Mouse (Mus musculus) liver, adult 2 months (tissue): ENCODE data around the gene Nf1. TPM values are rescaled to one million over a fixed set of nuclear protein-coding genes. Genes with fewer than 3 reads are reported as not detected.

Source experiments
- DNase-seq: peaks from one replicate; pipeline ENCODE4 v3.0.0-alpha.2; 2011; ENCODE audit warnings: low read depth, low spot score; ENCODE audit errors: extremely low read depth
- H3K27ac ChIP-seq: fragments of 200-500 bp; replicated peaks from 2 replicates; pipeline ENCODE4 v1.5.1; 2012; ENCODE audit warnings: low read depth, mild to moderate bottlenecking, control low read depth, inconsistent platforms, low read length; ENCODE audit not compliant: insufficient read depth
- H3K27me3 ChIP-seq: fragments of 200-500 bp; 2 replicates; pipeline ENCODE4 v1.6.1; 2012; ENCODE audit warnings: mild to moderate bottlenecking, moderate library complexity, low read length, inconsistent platforms; ENCODE audit not compliant: control insufficient read depth, insufficient read depth
- H3K36me3 ChIP-seq: fragments of 200-500 bp; 2 replicates; pipeline ENCODE4 v1.6.1; 2012; ENCODE audit warnings: low read length, inconsistent platforms; ENCODE audit not compliant: control insufficient read depth, insufficient read depth
- H3K4me1 ChIP-seq: fragments of 200-500 bp; 2 replicates; pipeline ENCODE4 v1.6.1; 2011; ENCODE audit warnings: low read length; ENCODE audit not compliant: control insufficient read depth, insufficient read depth
- H3K4me3 ChIP-seq: fragments of 200-500 bp; 2 replicates; pipeline ENCODE4 v1.5.1; 2011; ENCODE audit warnings: low read depth, mild to moderate bottlenecking, control low read depth, low read length, moderate library complexity; ENCODE audit not compliant: insufficient read depth
- H3K79me2 ChIP-seq: fragments of 200-500 bp; 2 replicates; pipeline ENCODE4 v1.6.1; 2012; ENCODE audit warnings: inconsistent platforms, mild to moderate bottlenecking, low read length, moderate library complexity; ENCODE audit not compliant: control insufficient read depth, insufficient read depth
- H3K9ac ChIP-seq: fragments of 200-500 bp; 2 replicates; pipeline ENCODE4 v1.6.1; 2012; ENCODE audit warnings: low read depth, mild to moderate bottlenecking, control low read depth, inconsistent platforms, low read length
- CTCF ChIP-seq: fragments of 200-500 bp; IDR thresholded peaks from 2 replicates; pipeline ENCODE4 v1.5.1; 2011; ENCODE audit warnings: low read depth, low read length, control low read depth
- POLR2A ChIP-seq: fragments of 200-500 bp; IDR thresholded peaks from 2 replicates; pipeline ENCODE4 v1.6.1; 2011; ENCODE audit warnings: low read length, control low read depth; ENCODE audit not compliant: insufficient read depth; ENCODE audit errors: extremely low read depth
- WGBS: fragments of 180-500 bp; shearing (Covaris S2); methylation state at CpG from one replicate; pipeline ENCODE4 v1.1.7; 2018; 5-methylcytosine and 5-hydroxymethylcytosine counted together
- polyA plus RNA-seq: library from polyadenylated mRNA; depleted of rRNA; stranded (reverse); fragments of >200 nt; gene quantifications from 2 replicates; pipeline ENCODE4 v1.2.3, GENCODE M21; 2012; rRNA removed
- total RNA-seq: library from RNA; depleted of rRNA; stranded (reverse); fragments of >200 nt; gene quantifications from 2 replicates; pipeline ENCODE4 v1.2.3, GENCODE M21; 2014; rRNA removed

Gene Nf1
- total and polyA plus RNA-seq, 2 experiments: 5.5 to 21.1 TPM

DNA sequence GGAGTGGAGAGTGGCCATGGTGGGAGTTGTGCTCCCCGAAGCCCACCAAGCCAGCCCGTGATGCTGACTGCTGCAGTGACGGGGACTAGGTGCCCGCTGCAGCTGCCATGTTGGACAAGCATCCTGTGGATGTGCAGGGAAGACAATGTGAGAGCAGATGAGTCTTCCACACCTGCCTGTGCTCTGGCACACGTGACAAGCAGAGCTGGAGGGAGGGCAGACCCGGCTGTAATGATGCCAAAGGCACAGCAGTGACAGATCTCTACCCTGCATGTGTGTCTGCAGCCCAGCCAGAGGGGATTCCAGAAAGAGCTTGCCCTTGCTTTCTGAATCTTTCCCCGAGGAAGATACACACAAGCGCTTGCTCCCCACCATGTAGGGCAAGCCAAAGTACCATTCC is 278.5 kb downstream of the Nf1 start:
- Histone ChIP-seq H3K9ac (no peak overlapping the region), H3K4me1 (no peaks in the 10 kb centered on the region), H3K79me2 (no peaks in the 10 kb centered on the region), H3K36me3 (no peaks in the 10 kb centered on the region), H3K27me3 (no peaks in the 10 kb centered on the region), H3K4me3 (no peak overlapping the region), H3K27ac (no peak overlapping the region)
- WGBS: 84% methylated on average over 8 of the region's 8 CpGs
- no peak for DNase-seq
- TF ChIP-seq POLR2A (no peak), CTCF (no peak)

DNA sequence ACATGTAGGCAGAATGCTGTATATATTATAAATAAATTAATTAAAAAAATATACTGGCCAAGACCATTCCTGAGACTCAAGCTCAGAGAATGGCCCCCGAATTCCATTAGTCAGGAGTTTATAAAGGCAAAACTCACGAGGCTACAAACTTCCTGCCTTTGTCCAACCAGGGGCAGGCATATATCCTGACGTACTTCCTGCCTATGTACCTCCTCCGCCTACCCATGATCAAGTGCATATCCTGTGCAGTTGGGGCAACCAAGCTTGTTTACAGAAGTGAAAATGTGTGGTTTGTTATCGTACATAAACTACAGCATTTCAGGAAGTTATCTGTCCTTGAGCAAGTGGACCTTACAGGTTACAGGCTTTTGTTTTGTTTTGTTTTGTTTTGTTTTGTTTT is 283.5 kb downstream of the Nf1 start:
- Histone ChIP-seq H3K36me3 (no peaks in the 10 kb centered on the region), H3K27ac (no peak overlapping the region), H3K27me3 (no peaks in the 10 kb centered on the region), H3K79me2 (no peaks in the 10 kb centered on the region), H3K4me1 (no peaks in the 10 kb centered on the region), H3K9ac (no peak overlapping the region), H3K4me3 (no peak overlapping the region)
- WGBS: 71% methylated on average over 5 of the region's 5 CpGs
- no peak for TF ChIP-seq POLR2A
- no peak for TF ChIP-seq CTCF
- peak; percentile 45 for DNase-seq

DNA sequence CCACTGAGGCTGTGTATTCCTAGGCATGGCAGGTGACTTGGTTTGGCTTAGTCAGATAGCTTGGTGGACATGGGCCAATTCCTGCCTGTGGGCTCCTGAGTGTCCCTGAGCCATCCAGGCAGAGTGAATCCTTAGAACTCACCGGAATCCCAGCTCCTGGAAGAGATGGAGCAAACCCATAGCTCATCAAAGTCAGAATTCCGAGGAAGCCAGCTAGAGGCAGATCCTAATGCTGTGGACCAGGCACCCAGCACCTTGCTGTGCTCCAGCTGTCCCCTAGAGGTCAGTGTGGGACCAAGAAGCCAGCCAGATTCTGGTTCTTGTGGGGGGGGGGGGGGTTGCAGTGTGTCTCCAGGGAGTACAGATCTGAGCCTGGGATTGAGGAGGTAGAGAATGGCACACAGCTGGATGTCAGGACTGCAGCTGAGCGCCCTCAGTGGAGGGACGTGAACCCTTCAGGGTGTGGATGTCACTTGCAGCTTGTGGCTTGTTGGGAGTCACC is 285.4 kb downstream of the Nf1 start:
- Histone ChIP-seq H3K4me3 (no peak overlapping the region), H3K4me1 (no peaks in the 10 kb centered on the region), H3K27me3 (no peaks in the 10 kb centered on the region), H3K79me2 (no peaks in the 10 kb centered on the region), H3K36me3 (no peaks in the 10 kb centered on the region), H3K9ac (no peak overlapping the region), H3K27ac (no peak overlapping the region)
- TF ChIP-seq POLR2A: no peak
- TF ChIP-seq CTCF: peak; percentile 87
- peak; percentile 23 for DNase-seq
- 26% methylated on average over 4 of the region's 4 CpGs for WGBS

DNA sequence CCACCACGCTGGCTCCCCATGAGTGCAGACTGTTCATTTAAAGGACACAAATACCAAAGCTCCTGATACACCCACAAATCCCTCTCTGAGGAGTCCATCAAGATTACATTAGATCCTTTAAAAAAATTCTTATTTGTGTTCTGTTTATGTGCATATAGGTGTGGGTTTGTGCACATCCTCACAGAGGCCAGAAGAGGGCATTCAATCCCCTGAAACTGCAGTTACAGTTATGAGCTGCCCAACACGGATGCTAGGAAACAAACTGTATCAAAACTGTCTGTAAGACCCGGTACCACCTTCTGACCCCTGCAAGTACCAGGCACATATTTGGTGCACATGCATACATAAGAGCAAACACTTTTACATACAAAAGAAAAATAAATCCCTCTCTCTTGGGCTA is 289.2 kb downstream of the Nf1 start:
- Histone ChIP-seq H3K79me2 (no peaks in the 10 kb centered on the region), H3K9ac (no peak overlapping the region), H3K4me1 (no peaks in the 10 kb centered on the region), H3K27ac (no peak overlapping the region), H3K27me3 (no peaks in the 10 kb centered on the region), H3K36me3 (no peaks in the 10 kb centered on the region), H3K4me3 (no peak overlapping the region)
- DNase-seq: peak; percentile 48
- 59% methylated on average over 3 of the region's 3 CpGs for WGBS
- TF ChIP-seq POLR2A (no peak), CTCF (peak; percentile 46)

DNA sequence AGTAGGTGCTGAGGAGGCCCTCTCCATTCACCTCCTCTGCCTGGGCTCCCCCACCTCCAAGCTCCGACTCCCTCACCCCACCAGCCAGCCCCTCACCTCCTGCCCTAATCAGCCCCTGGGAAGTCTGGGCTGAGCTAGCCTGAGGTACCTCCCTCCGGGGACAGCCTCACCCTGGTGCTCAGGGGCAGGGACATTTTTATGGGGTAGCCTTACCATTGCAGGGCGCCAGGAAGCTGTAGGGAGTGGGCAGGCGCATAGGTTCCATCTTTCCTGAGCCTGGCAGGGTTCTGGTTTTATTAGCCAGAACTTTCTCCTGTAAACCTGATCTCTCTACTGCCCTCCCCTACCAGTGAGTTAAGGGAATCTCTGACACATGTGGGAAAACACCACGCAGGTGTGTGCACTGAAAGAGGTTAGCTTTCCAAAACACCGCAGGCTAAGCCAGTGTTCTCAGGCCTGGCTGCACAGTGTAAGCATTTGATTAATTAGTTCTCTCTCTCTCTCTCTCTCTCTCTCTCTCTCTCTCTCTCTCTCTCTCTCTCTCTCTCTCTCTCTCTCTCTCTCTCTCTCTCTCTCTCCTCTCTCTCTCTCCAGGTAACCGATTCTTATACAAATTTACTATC is 290.4 kb downstream of the Nf1 start:
- 88% methylated on average over 7 of the region's 7 CpGs for WGBS

DNA sequence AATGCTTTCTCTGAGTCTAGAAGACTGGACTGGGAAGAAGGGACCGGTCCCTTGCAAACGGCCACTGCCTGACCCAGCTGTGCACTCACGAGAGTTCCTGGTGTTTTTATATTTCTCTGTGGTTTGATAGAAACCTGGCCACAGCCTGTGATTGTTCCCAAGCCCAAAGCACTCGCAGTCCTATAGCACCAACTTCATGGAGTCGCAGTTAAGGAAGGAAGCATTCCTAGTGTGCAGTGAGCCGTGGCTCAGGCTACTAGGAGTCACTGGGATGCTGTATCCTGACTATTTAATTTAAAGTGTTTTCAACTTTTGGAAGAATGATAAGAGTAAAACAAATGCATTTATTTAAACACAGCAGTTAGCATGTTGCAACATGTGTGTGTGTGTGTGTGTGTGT is 291.0 kb downstream of the Nf1 start:
- Histone ChIP-seq H3K79me2 (no peaks in the 10 kb centered on the region), H3K4me3 (no peak overlapping the region), H3K27me3 (no peaks in the 10 kb centered on the region), H3K9ac (no peak overlapping the region), H3K4me1 (no peaks in the 10 kb centered on the region), H3K27ac (no peak overlapping the region), H3K36me3 (no peaks in the 10 kb centered on the region)
- WGBS: 83% methylated on average over 6 of the region's 6 CpGs
- TF ChIP-seq POLR2A: no peak
- TF ChIP-seq CTCF: no peak
- DNase-seq: no peak

More for the DNA sequence above, 290.4 kb downstream of the Nf1 start:
- no peak overlapping the region for H3K4me3 ChIP-seq
- no peaks in the 10 kb centered on the region for H3K79me2 ChIP-seq
- TF ChIP-seq POLR2A (no peak), CTCF (no peak)
- no peak for DNase-seq
- no peak overlapping the region for H3K27ac ChIP-seq
- no peaks in the 10 kb centered on the region for H3K36me3 ChIP-seq
- H3K27me3 ChIP-seq: no peaks in the 10 kb centered on the region
- no peak overlapping the region for H3K9ac ChIP-seq
- H3K4me1 ChIP-seq: no peaks in the 10 kb centered on the region

Other genes with a start within 250 kb of the Nf1 start
- gene Ksr1, start 193.3 kb upstream of the Nf1 start, total RNA-seq: 0.65 and 1.2 TPM in 2 replicates
- 1.2 and 1.5 TPM in 2 replicates for gene Ksr1, start 193.3 kb upstream of the Nf1 start, polyA plus RNA-seq
- gene Wsb1, start 85.0 kb upstream of the Nf1 start, total RNA-seq: 20.6 and 29.9 TPM in 2 replicates
- 20.2 and 23.4 TPM in 2 replicates for gene Wsb1, start 85.0 kb upstream of the Nf1 start, polyA plus RNA-seq
- gene Gm9964, start 42.8 kb upstream of the Nf1 start, total RNA-seq: not detected in 2 replicates
- gene Gm9964, start 42.8 kb upstream of the Nf1 start, polyA plus RNA-seq: not detected in 2 replicates
- not detected in 2 replicates for gene Omg, start 164.4 kb downstream of the Nf1 start, total RNA-seq
- gene Omg, start 164.4 kb downstream of the Nf1 start, polyA plus RNA-seq: not detected in 2 replicates
- gene Evi2b, start 184.1 kb downstream of the Nf1 start, total RNA-seq: 0.54 and 0.65 TPM in 2 replicates
- 1.1 and 2.6 TPM in 2 replicates for gene Evi2b, start 184.1 kb downstream of the Nf1 start, polyA plus RNA-seq
- gene Evi2, start 190.9 kb downstream of the Nf1 start, total RNA-seq: 0.13 and 0.18 TPM in 2 replicates
- gene Evi2, start 190.9 kb downstream of the Nf1 start, polyA plus RNA-seq: 0.04 and 0.23 TPM in 2 replicates
- 2.1 and 2.6 TPM in 2 replicates for gene Evi2a, start 190.9 kb downstream of the Nf1 start, total RNA-seq
- gene Evi2a, start 190.9 kb downstream of the Nf1 start, polyA plus RNA-seq: 0.72 and 1.5 TPM in 2 replicates